Mouse (Mus musculus): Measurements from ENCODE around the gene Gpr19. TPM values are rescaled to one million over a fixed set of nuclear protein-coding genes. Genes with fewer than 3 reads are reported as not detected.
A peak's percentile ranks its signal among the peaks of the same experiment; 100 is the strongest.

Gene Gpr19
- total RNA-seq, 2 experiments from 2014 or later: 6.4 to 6.8 TPM

DNA sequence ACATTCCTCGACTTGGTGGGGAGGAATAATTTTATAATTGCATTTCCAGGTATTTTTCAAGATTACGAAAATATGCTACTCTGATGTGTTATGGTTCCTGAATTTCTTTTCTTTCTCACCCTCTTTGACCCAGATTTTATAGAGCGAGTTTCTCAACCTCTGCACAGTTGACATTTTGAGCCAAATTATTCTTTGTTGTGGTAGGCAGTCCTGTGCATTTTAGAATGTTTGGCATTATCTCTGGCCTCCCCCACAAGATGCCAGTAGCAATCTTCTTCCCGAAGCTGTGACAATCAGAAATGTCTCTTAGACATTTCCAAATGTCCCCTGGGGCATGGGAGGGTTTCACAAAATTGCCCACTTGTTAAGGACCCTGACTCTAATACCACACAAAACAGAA, 25.3 kb upstream of the Gpr19 start:
- no peak for DNase-seq

DNA sequence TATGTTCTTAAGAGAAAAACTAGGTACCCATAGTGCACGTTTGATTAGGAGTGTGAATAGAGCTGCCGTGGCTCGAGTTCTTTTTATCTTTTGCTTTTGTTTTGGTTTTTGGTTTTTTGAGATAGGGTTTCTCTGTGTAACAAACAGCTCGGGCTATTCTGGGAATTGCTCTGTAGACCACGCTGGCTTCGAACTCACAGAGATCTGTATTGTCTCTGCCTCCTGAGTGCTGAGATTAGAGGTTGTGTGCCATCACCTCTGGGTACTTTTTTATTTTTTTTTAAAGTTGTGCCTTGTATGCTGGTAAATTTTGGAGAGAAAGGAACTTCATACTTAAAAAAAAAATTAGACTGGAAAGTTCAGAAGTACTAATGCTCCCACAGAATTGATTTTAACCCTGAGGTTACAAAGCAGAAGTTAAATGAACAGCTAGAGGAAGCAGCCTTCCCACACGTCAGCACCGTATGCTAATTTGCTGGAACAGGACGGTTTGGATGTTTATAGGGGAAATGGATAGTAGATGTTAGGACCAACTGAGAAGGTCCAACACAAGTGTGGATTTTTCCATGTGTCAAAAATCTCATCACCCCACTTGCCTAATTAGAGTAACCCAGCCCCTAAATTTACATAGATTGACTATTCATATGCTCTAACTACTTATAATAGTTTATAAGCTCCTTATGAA, 24.3 kb upstream of the Gpr19 start:
- DNase-seq: no peak

- no peak for DNase-seq
Observed at GRCm38 (mm10) chr6:134921695-134922510, 23.5 kb upstream of the Gpr19 start.

GRCm38 (mm10) chr6:134921014-134921694, 22.8 kb upstream of the Gpr19 start:
- peak; percentile 56 for DNase-seq

DNA sequence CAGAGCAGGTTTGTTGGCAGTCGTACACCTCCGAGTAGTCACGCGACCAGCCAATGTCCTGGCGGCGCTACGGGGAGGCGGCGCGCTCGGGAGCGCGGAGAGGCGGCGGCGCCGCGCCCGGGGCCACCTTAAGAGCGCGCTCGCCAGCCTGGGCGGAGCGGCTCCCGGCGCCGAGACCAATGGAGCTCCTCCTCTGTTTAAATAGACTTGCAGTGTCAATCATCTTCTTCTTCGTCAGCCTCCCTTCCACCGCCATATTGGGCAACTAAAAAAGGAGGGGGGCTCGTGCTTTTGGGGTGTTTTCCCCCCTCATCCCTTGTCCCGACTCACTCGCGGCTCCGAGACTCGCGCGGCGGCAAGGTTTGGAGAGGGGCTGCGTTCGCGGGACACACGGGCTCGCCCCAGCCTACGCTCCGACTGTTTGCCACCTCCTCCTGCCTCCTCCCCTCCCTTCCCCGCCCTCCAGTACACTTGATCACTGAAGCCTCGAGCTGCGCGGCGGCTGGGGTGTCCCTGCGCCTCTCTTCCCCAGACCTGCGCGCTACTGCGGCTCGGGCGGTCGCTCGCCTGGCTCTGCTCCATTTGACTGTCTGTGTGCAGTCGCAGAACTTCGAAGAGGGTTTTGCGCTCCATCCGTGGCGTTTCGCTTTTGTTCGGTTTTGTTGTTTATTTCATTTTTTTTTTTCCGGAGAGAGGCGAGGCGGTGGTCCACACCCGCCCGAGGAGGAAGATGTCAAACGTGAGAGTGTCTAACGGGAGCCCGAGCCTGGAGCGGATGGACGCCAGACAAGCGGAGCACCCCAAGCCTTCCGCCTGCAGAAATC, 22.0 kb upstream of the Gpr19 start, which contains the start of gene Cdkn1b:
Gene Cdkn1b, plus strand, starts transcription at position 212 of the 824 bp plus-strand sequence.
- peak; percentile 88 for DNase-seq

GRCm38 (mm10) chr6:134919511-134920189, 21.3 kb upstream of the Gpr19 start:
- no peak for DNase-seq

GRCm38 (mm10) chr6:134918769-134919168, 20.4 kb upstream of the Gpr19 start:
- no peak for DNase-seq

DNA sequence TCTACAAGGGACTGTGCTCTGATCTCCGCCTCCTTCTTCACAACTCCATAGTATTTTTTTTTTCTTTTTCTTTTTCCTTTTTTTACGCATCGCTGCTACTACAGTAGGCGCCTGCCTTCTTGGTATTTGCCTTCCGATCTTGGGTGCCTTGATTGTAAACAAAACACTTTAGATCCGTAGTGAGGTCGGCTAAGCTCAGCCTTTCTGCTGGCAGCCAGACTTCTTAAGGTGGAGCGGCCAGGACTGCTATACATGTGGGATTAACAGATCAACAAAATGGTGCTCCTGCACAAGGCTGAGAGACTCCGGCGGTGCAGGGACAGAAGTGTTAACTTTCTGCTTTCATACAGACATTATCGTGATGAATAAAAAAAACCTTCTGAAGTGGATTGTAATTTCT, 18.7 kb upstream of the Gpr19 start:
- peak; percentile 47 for DNase-seq

DNA sequence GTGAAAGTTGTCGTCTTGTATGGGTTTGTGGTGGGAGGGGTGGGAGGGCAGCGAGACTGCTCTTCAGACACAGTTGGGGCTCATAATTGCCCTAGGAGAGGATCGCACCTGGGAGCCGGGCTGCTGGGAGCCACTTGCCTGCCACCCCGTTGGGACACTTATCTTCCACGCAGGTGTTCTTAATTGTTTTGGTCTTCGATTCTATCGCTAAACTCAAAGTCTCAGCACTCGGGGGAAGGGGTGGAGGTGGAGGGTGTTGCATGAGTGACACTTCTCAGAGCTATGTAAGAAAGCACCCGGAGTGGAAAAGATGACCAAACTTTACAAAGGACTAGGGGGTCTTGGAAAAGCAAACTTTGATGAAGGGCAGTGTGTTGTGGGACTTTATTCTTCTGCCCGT, 18.3 kb upstream of the Gpr19 start:
- no peak for DNase-seq

DNA sequence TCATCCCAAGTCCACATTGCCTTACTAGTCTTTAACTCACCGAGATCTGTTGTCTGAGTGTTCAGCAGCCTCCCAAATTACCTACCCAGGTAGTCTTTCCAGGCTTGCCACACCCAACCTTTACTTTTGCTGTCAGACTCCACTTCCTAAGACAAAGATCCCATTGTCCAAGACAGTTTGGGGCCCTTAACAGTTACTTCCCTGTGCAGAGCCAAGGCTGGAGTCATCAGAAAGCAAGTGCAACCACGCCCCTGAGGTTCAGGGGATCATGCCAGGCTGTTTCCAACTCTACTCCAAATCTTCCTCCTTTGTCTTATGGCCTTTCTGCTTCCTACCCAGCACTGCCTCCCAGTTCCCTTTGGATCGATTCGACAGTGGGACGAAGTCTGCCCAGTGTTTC, 16.1 kb upstream of the Gpr19 start:
- DNase-seq: no peak

GRCm38 (mm10) chr6:134905811-134906210, 7.4 kb upstream of the Gpr19 start:
- no peak for DNase-seq

DNA sequence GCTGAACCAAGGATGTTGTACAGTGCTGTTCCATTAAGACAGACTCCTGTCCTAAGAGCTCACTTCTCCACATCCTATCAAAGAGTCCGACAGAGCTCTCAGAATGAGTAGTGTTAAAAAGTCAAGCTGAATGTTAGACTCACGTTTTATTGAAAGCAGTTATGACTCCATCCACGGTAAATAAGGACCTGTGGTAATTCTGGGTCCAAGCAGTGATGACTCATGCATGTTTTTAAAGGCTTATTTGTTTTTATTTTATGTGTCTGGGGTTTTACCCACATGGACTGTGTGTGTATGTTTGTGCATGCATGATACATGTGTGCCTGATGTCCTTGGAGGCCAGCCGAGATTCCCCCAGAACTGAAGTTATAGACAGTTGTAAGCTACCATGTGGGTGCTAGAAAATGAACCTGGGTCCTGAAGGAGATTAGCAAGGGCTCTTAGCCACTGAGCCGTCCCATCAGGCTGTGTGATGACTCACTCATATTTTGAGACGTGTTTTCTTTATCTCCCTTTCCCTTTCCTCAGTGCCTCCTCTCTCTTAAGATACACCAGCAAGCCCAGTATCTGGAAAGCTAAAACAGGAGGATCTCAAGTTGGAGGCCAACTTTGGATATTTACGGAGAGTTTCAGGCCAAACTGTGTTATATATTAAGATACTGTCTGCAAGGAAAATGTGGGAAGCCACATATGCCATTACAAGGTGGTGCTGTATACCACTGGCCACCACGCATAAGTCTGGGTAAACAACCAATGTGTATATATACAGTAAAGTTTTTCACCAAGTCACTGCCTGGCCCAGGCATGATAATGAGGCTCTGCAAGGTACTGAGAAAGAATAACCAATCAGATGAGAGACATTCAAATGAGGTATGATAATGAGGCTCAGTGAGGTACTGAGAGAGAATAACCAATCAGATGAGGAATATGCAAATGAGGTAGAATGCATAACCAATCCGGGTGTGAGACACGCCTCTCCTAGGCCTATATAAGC, 5.8 kb upstream of the Gpr19 start:
- DNase-seq: no peak

GRCm38 (mm10) chr6:134903368-134903767, 5.0 kb upstream of the Gpr19 start:
- no peak for DNase-seq

DNA sequence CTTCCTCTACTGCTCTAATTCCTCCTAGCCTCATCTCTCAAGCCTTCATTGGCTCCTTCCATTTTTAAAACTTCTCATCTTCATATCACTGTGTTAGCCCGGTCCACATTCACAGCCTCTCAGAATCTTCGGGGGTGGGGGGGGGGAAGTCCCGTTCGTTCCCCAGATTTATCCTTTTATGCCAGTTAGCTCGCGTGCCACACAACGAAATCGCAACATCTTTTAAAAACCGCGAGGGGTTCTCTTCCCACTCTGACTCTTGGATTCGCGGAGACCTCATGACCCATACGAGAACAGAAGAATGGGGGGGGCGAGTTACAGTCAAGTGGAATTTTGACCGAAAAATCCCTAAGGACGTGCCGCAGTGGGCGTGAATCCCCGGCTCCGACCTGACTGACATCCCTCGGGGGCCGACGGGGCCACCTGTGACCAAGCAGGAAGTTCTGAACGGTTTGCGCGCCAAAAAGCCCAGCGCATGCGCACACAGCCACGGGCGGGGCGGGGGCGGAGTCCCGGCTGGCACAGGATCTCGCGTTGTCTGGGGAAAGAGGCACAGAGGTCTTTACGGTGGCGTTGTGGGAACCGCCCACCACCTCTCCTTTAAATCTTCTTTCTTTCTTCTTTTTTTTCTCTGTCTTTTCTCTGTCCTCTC, 809 bp downstream of the Gpr19 start:
- peak; percentile 97 for DNase-seq

DNA sequence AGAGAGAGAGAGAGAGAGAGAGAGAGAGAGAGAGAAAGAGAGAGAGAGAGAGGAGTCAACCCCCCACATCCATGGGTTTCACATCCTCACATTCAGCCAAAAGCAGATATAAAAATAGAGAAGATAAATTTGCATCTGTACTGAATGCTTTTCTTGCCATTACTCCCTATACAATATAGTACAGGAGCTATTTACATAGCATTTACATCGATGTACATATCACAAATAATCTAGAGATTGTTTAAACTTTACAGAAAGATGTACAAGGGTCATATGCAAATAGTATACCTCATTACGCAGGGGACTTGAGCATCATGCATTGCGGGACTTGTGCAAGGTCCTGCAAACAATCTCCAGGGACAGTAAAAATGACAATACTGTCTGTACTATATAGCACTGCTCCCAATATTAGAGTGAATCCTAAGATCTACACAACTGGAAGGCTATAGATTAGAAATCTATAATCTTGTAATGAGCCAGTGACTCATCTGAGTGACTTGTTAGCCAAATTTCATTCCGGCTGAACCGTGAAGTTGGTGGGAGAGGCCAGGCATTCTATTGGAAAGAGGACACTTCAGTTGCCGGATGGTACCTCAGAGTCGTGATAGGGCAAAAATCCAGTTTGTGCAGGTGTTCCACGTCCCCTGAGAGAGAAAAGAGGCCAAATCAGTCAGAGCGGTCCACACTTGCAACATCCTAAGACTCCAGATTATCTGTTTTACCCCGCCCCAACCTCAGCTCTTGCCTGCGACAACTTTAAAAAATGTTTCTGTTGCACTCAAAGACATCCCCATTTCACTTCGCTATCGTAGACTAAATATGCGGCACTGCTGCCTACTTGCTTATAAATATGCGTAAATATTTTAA, 1.6 kb downstream of the Gpr19 start:
- DNase-seq: no peak

DNA sequence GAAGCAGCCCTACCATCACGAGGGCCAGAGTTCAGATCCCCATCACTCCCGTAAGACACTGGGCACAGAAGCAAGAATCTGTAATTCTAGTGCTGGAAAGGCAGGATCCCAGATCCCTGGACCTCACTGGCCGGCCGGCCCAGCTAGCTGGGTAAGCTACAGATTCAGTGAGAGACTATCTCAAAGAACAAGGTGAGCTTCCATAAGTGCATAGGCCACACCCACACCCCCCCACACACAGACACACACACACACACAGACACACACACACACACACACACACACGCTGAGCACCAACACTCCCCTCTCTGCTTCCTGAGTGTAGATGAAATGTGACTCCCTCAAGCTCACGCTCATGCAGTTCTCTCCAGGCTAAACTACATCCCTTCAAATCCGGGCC, 7.9 kb downstream of the Gpr19 start:
- DNase-seq: no peak

DNA sequence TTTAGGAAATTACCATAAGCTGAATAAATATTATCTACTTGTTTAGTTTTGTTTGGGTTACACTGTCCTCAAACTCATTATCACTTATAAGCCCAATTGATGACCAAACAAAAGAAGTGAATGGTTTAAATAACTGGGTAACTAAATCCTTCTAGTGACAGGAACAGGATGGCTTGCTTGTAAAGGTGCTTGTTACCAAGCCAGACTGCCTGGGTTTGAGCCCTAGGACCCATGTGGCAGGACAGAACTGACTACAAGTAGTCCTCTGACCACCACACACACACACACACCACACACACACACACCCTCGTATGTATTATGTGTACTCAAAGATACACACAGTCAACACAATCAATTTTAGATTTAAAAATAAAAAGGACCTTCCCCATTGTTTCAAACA, 8.6 kb downstream of the Gpr19 start:
- DNase-seq: no peak

DNA sequence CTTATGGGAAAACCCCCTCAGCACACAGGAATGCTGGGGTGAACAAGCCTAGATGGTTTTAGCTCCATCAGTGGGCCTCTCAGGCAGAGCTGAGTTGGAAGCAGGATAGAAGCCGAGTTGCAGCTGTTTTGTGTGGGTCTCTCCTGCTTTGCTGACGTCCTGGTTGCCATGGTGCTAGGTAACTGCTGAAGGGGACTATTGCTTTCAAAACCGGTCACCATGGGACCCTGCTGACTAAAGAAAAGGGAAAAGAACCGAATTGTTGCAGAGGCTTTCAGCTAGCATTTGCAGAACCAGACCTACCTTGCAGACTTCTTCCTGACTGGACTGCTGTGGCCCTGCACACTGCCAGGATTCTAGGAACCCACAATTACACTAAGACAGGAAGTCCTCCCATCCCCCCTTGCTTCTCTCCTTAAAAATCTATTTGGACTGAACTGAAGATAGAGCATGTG, 9.8 kb downstream of the Gpr19 start:
- no peak for DNase-seq
